Mouse (Mus musculus): ENCODE results near the gene Tmem218. TPM values are rescaled to one million over a fixed set of nuclear protein-coding genes. Genes with fewer than 3 reads are reported as not detected.
A peak's percentile ranks its signal among the peaks of the same experiment; 100 is the strongest.

The Tmem218 gene
- polyA plus RNA-seq, 1 experiment from 2014 or later = 3.3 TPM

GRCm38 (mm10) chr9:37197067-37197466 is 11.0 kb upstream of the Tmem218 start:
- DNase-seq (no peak), ATAC-seq (no peak)
- H3K4me1 ChIP-seq (ENCODE audit: insufficient read depth) = no peaks in the 10 kb centered on the region
- no peaks in the 10 kb centered on the region for H3K27me3 ChIP-seq (ENCODE audit: insufficient read depth, low read length)
- WGBS (ENCODE audit: insufficient replicate concordance) = 55% methylated on average over 4 of the region's 4 CpGs
- no peaks in the 10 kb centered on the region for H3K36me3 ChIP-seq (replicated peaks; ENCODE audit: insufficient read depth, low read length)
- no peak overlapping the region for H3K27ac ChIP-seq (ENCODE audit: low read depth)
- H3K9ac ChIP-seq (replicated peaks) = no peak overlapping the region
- H3K9me3 ChIP-seq (ENCODE audit: low read length) = no peaks in the 10 kb centered on the region
- no peak overlapping the region for H3K4me2 ChIP-seq (ENCODE audit: low read depth, low read length)
- H3K4me3 ChIP-seq (ENCODE audit: low read depth, low read length) = no peak overlapping the region
- no peak for TF ChIP-seq EP300 (IDR thresholded peaks at IDR 0.05; ENCODE audit: low read depth)
- no peak for TF ChIP-seq CTCF (IDR thresholded peaks at IDR 0.05; ENCODE audit: low read depth)

GRCm38 (mm10) chr9:37200414-37200813 is 7.6 kb upstream of the Tmem218 start:
- TF ChIP-seq CTCF (IDR thresholded peaks at IDR 0.05; ENCODE audit: low read depth) (no peak), EP300 (IDR thresholded peaks at IDR 0.05; ENCODE audit: low read depth) (no peak)
- Histone ChIP-seq H3K27ac (ENCODE audit: low read depth) (no peak overlapping the region), H3K9ac (replicated peaks) (no peak overlapping the region), H3K36me3 (replicated peaks; ENCODE audit: insufficient read depth, low read length) (no peaks in the 10 kb centered on the region), H3K4me1 (ENCODE audit: insufficient read depth) (no peaks in the 10 kb centered on the region; the same call in 1 of the 2 replicates), H3K9me3 (ENCODE audit: low read length) (no peaks in the 10 kb centered on the region), H3K27me3 (ENCODE audit: insufficient read depth, low read length) (no peaks in the 10 kb centered on the region), H3K4me2 (ENCODE audit: low read depth, low read length) (no peak overlapping the region), H3K4me3 (ENCODE audit: low read depth, low read length) (no peak overlapping the region)
- ATAC-seq (no peak), DNase-seq (no peak)
- WGBS (ENCODE audit: insufficient replicate concordance) = 74% methylated on average over 5 of the region's 5 CpGs

- Histone ChIP-seq H3K27me3 (ENCODE audit: insufficient read depth, low read length) (no peaks in the 10 kb centered on the region), H3K9me3 (ENCODE audit: low read length) (no peaks in the 10 kb centered on the region), H3K36me3 (replicated peaks; ENCODE audit: insufficient read depth, low read length) (no peaks in the 10 kb centered on the region), H3K27ac (ENCODE audit: low read depth) (no peak overlapping the region), H3K9ac (replicated peaks) (no peak overlapping the region), H3K4me3 (ENCODE audit: low read depth, low read length) (no peak overlapping the region), H3K4me1 (ENCODE audit: insufficient read depth) (peaks cover 8% of the 10 kb centered on the region), H3K4me2 (ENCODE audit: low read depth, low read length) (no peak overlapping the region)
- no peak for TF ChIP-seq CTCF (IDR thresholded peaks at IDR 0.05; ENCODE audit: low read depth)
- no peak for TF ChIP-seq EP300 (IDR thresholded peaks at IDR 0.05; ENCODE audit: low read depth)
- WGBS (ENCODE audit: insufficient replicate concordance) = 60% methylated on average over 5 of the region's 5 CpGs
- no peak for ATAC-seq
- no peak for DNase-seq
Measured at GRCm38 (mm10) chr9:37203884-37204283, 4.1 kb upstream of the Tmem218 start.

- ATAC-seq = no peak
Measured at GRCm38 (mm10) chr9:37213060-37213738, 5.2 kb downstream of the Tmem218 start.

GRCm38 (mm10) chr9:37214327-37215060 is 6.5 kb downstream of the Tmem218 start:
- Histone ChIP-seq H3K4me1 (ENCODE audit: insufficient read depth) (no peaks in the 10 kb centered on the region), H3K4me3 (ENCODE audit: low read depth, low read length) (no peak overlapping the region), H3K36me3 (replicated peaks; ENCODE audit: insufficient read depth, low read length) (no peaks in the 10 kb centered on the region), H3K4me2 (ENCODE audit: low read depth, low read length) (no peak overlapping the region), H3K27me3 (ENCODE audit: insufficient read depth, low read length) (no peaks in the 10 kb centered on the region), H3K9me3 (ENCODE audit: low read length) (no peaks in the 10 kb centered on the region), H3K27ac (ENCODE audit: low read depth) (no peak overlapping the region), H3K9ac (replicated peaks) (no peak overlapping the region)
- peak; percentile 72 for ATAC-seq
- DNase-seq = no peak
- 66% methylated on average over 9 of the region's 9 CpGs for WGBS (ENCODE audit: insufficient replicate concordance)
- no peak for TF ChIP-seq CTCF (IDR thresholded peaks at IDR 0.05; ENCODE audit: low read depth)
- TF ChIP-seq EP300 (IDR thresholded peaks at IDR 0.05; ENCODE audit: low read depth) = no peak

More at GRCm38 (mm10) chr9:37213060-37213738, 5.2 kb downstream of the Tmem218 start:
- Histone ChIP-seq H3K4me2 (ENCODE audit: low read depth, low read length) (no peak overlapping the region), H3K36me3 (replicated peaks; ENCODE audit: insufficient read depth, low read length) (no peaks in the 10 kb centered on the region), H3K4me3 (ENCODE audit: low read depth, low read length) (no peak overlapping the region), H3K9me3 (ENCODE audit: low read length) (no peaks in the 10 kb centered on the region), H3K4me1 (ENCODE audit: insufficient read depth) (peaks cover 6% of the 10 kb centered on the region; the same call in 1 of the 2 replicates), H3K9ac (replicated peaks) (no peak overlapping the region), H3K27me3 (ENCODE audit: insufficient read depth, low read length) (no peaks in the 10 kb centered on the region), H3K27ac (ENCODE audit: low read depth) (no peak overlapping the region)
- WGBS (ENCODE audit: insufficient replicate concordance) = 73% methylated on average over 13 of the region's 13 CpGs
- TF ChIP-seq EP300 (IDR thresholded peaks at IDR 0.05; ENCODE audit: low read depth) (no peak), CTCF (IDR thresholded peaks at IDR 0.05; ENCODE audit: low read depth) (no peak)
- DNase-seq = no peak

GRCm38 (mm10) chr9:37220755-37221154 is 12.7 kb downstream of the Tmem218 start:
- WGBS (ENCODE audit: insufficient replicate concordance) = 73% methylated on average over 8 of the region's 8 CpGs
- no peaks in the 10 kb centered on the region for H3K9me3 ChIP-seq (ENCODE audit: low read length)
- H3K36me3 ChIP-seq (replicated peaks; ENCODE audit: insufficient read depth, low read length) = 0 out of 2 replicates have a peak, but pooled peaks cover 5% of the 10 kb centered on the region
- H3K27me3 ChIP-seq (ENCODE audit: insufficient read depth, low read length) = no peaks in the 10 kb centered on the region
- DNase-seq = no peak
- no peak overlapping the region for H3K27ac ChIP-seq (ENCODE audit: low read depth)
- no peak for ATAC-seq
- H3K4me1 ChIP-seq (ENCODE audit: insufficient read depth) = no peaks in the 10 kb centered on the region
- H3K4me2 ChIP-seq (ENCODE audit: low read depth, low read length) = no peak overlapping the region
- no peak overlapping the region for H3K9ac ChIP-seq (replicated peaks)
- no peak overlapping the region for H3K4me3 ChIP-seq (ENCODE audit: low read depth, low read length)
- TF ChIP-seq CTCF (IDR thresholded peaks at IDR 0.05; ENCODE audit: low read depth) = no peak
- no peak for TF ChIP-seq EP300 (IDR thresholded peaks at IDR 0.05; ENCODE audit: low read depth)

All from liver, postnatal 0 days (tissue).